Mouse (Mus musculus): ENCODE data around the gene Shisa6. TPM values are rescaled to one million over a fixed set of nuclear protein-coding genes. Genes with fewer than 3 reads are reported as not detected.
"Not testable (repeated sequence)": the region's sequence is repeated elsewhere in the genome, so short reads cannot be mapped to it uniquely, and the experiment has no call there.

Gene Shisa6
- total RNA-seq, 1 experiment from 2014 or later = not detected

GRCm38 (mm10) chr11:66496235-66496634, 29.5 kb downstream of the Shisa6 start:
- ATAC-seq (ENCODE audit: extremely low read depth, insufficient number of reproducible peaks, low FRiP score, poor library complexity, severe bottlenecking) = no peak

GRCm38 (mm10) chr11:66494391-66494790, 31.4 kb downstream of the Shisa6 start:
- no peak for ATAC-seq (ENCODE audit: extremely low read depth, insufficient number of reproducible peaks, low FRiP score, poor library complexity, severe bottlenecking)

GRCm38 (mm10) chr11:66487765-66488164, 38.0 kb downstream of the Shisa6 start:
- no peak for ATAC-seq (ENCODE audit: extremely low read depth, insufficient number of reproducible peaks, low FRiP score, poor library complexity, severe bottlenecking)

GRCm38 (mm10) chr11:66482501-66482900, 43.3 kb downstream of the Shisa6 start:
- no peak for ATAC-seq (ENCODE audit: extremely low read depth, insufficient number of reproducible peaks, low FRiP score, poor library complexity, severe bottlenecking)

- ATAC-seq (ENCODE audit: extremely low read depth, insufficient number of reproducible peaks, low FRiP score, poor library complexity, severe bottlenecking) = no peak
These were observed 83.1 kb downstream of the Shisa6 start for GRCm38 (mm10) chr11:66442631-66443030.

GRCm38 (mm10) chr11:66426129-66426528, 99.6 kb downstream of the Shisa6 start:
- no peak for ATAC-seq (ENCODE audit: extremely low read depth, insufficient number of reproducible peaks, low FRiP score, poor library complexity, severe bottlenecking)

GRCm38 (mm10) chr11:66418216-66418615, 107.5 kb downstream of the Shisa6 start:
- no peak for ATAC-seq (ENCODE audit: extremely low read depth, insufficient number of reproducible peaks, low FRiP score, poor library complexity, severe bottlenecking)

GRCm38 (mm10) chr11:66408721-66409120, 117.0 kb downstream of the Shisa6 start:
- not testable (repeated sequence) for ATAC-seq (ENCODE audit: extremely low read depth, insufficient number of reproducible peaks, low FRiP score, poor library complexity, severe bottlenecking)

- ATAC-seq (ENCODE audit: extremely low read depth, insufficient number of reproducible peaks, low FRiP score, poor library complexity, severe bottlenecking) = no peak
These were observed 125.7 kb downstream of the Shisa6 start for GRCm38 (mm10) chr11:66400036-66400435.

GRCm38 (mm10) chr11:66387561-66387960, 138.2 kb downstream of the Shisa6 start:
- ATAC-seq (ENCODE audit: extremely low read depth, insufficient number of reproducible peaks, low FRiP score, poor library complexity, severe bottlenecking) = no peak

GRCm38 (mm10) chr11:66371796-66372195, 154.0 kb downstream of the Shisa6 start:
- ATAC-seq (ENCODE audit: extremely low read depth, insufficient number of reproducible peaks, low FRiP score, poor library complexity, severe bottlenecking) = no peak

GRCm38 (mm10) chr11:66369764-66370163, 156.0 kb downstream of the Shisa6 start:
- no peak for ATAC-seq (ENCODE audit: extremely low read depth, insufficient number of reproducible peaks, low FRiP score, poor library complexity, severe bottlenecking)

- ATAC-seq (ENCODE audit: extremely low read depth, insufficient number of reproducible peaks, low FRiP score, poor library complexity, severe bottlenecking) = no peak
These were observed 158.7 kb downstream of the Shisa6 start for GRCm38 (mm10) chr11:66366809-66367685.

- ATAC-seq (ENCODE audit: extremely low read depth, insufficient number of reproducible peaks, low FRiP score, poor library complexity, severe bottlenecking) = no peak
These were observed 166.0 kb downstream of the Shisa6 start for GRCm38 (mm10) chr11:66359811-66360210.

- no peak for ATAC-seq (ENCODE audit: extremely low read depth, insufficient number of reproducible peaks, low FRiP score, poor library complexity, severe bottlenecking)
These were observed 180.9 kb downstream of the Shisa6 start for GRCm38 (mm10) chr11:66344822-66345221.

GRCm38 (mm10) chr11:66336313-66336712, 189.5 kb downstream of the Shisa6 start:
- ATAC-seq (ENCODE audit: extremely low read depth, insufficient number of reproducible peaks, low FRiP score, poor library complexity, severe bottlenecking) = no peak

GRCm38 (mm10) chr11:66312764-66313163, 213.0 kb downstream of the Shisa6 start:
- ATAC-seq (ENCODE audit: extremely low read depth, insufficient number of reproducible peaks, low FRiP score, poor library complexity, severe bottlenecking) = no peak

- no peak for ATAC-seq (ENCODE audit: extremely low read depth, insufficient number of reproducible peaks, low FRiP score, poor library complexity, severe bottlenecking)
These were observed 221.4 kb downstream of the Shisa6 start for GRCm38 (mm10) chr11:66304396-66304795.

- ATAC-seq (ENCODE audit: extremely low read depth, insufficient number of reproducible peaks, low FRiP score, poor library complexity, severe bottlenecking) = no peak
These were observed 251.1 kb downstream of the Shisa6 start for GRCm38 (mm10) chr11:66274707-66275081.

GRCm38 (mm10) chr11:66273904-66274706, 251.7 kb downstream of the Shisa6 start:
- no peak for ATAC-seq (ENCODE audit: extremely low read depth, insufficient number of reproducible peaks, low FRiP score, poor library complexity, severe bottlenecking)
